Mouse (Mus musculus) right cerebral cortex, postnatal 10 days (tissue): ENCODE measurements around the gene Clba1.
"Not testable (repeated sequence)": the region's sequence is repeated elsewhere in the genome, so short reads cannot be mapped to it uniquely, and the experiment has no call there.

Experiments
- DNase-seq, 2 experiments: peaks; one replicate each; pipeline ENCODE4 v3.0.0; 2021; ENCODE audit warnings: low spot score in 2 of 2

The Clba1 gene

GRCm38 (mm10) chr12:112816866-112817265 is 8.1 kb downstream of the Clba1 start:
- not testable (repeated sequence) for DNase-seq

- DNase-seq, result no peak
These were observed 10.4 kb downstream of the Clba1 start for GRCm38 (mm10) chr12:112819057-112819662.

GRCm38 (mm10) chr12:112820401-112820999 is 11.8 kb downstream of the Clba1 start:
- peak in 1 of 2 experiments; percentile 17 for DNase-seq

- peak in 1 of 2 experiments; percentile 33 for DNase-seq
These were observed 12.5 kb downstream of the Clba1 start for GRCm38 (mm10) chr12:112821216-112821615.

GRCm38 (mm10) chr12:112821974-112822373 is 13.2 kb downstream of the Clba1 start:
- peak in 1 of 2 experiments; percentile 32 for DNase-seq

- DNase-seq, result peak in 1 of 2 experiments; percentile 28
These were observed 13.9 kb downstream of the Clba1 start for GRCm38 (mm10) chr12:112822676-112823075.

- DNase-seq, result peak in 1 of 2 experiments; percentile 24
These were observed 14.5 kb downstream of the Clba1 start for GRCm38 (mm10) chr12:112823221-112823620.

- peak in 1 of 2 experiments; percentile 39 for DNase-seq
These were observed 17.2 kb downstream of the Clba1 start for GRCm38 (mm10) chr12:112825901-112826300.

GRCm38 (mm10) chr12:112828501-112829243 is 19.9 kb downstream of the Clba1 start:
- DNase-seq, result peak; percentile 38 to 83

- DNase-seq, result peak; percentile 98 to 99
These were observed 20.6 kb downstream of the Clba1 start, which contains the start of gene Cdca4 for GRCm38 (mm10) chr12:112829244-112829864. TSS of gene Cdca4 (minus strand) at chr12:112829423.

- no peak for DNase-seq
These were observed 21.4 kb downstream of the Clba1 start for GRCm38 (mm10) chr12:112830141-112830540.

GRCm38 (mm10) chr12:112830570-112830969 is 21.8 kb downstream of the Clba1 start:
- DNase-seq, result no peak

GRCm38 (mm10) chr12:112832411-112832810 is 23.7 kb downstream of the Clba1 start:
- DNase-seq, result no peak

- no peak for DNase-seq
These were observed 24.8 kb downstream of the Clba1 start for GRCm38 (mm10) chr12:112833527-112833926.

- no peak for DNase-seq
These were observed 26.3 kb downstream of the Clba1 start for GRCm38 (mm10) chr12:112835046-112835445.

- DNase-seq, result no peak
These were observed 31.7 kb downstream of the Clba1 start for GRCm38 (mm10) chr12:112840209-112841086.

- DNase-seq, result not testable (repeated sequence)
These were observed 32.7 kb downstream of the Clba1 start for GRCm38 (mm10) chr12:112841338-112841892.

- not testable (repeated sequence) for DNase-seq
These were observed 33.4 kb downstream of the Clba1 start for GRCm38 (mm10) chr12:112842128-112842527.

- peak; percentile 70 to 85 for DNase-seq
These were observed 35.1 kb downstream of the Clba1 start for GRCm38 (mm10) chr12:112843803-112844202.

GRCm38 (mm10) chr12:112847880-112848279 is 39.1 kb downstream of the Clba1 start:
- no peak for DNase-seq
